Mouse (Mus musculus): ENCODE results near the gene Adamts2. TPM values are rescaled to one million over a fixed set of nuclear protein-coding genes. Genes with fewer than 3 reads are reported as not detected.

Gene Adamts2
- polyA plus RNA-seq, 1 experiment from 2014 or later: 1.8 TPM

- no peaks in the 10 kb centered on the region for H3K27me3 ChIP-seq (ENCODE audit: control insufficient read depth, insufficient read depth, low read length)
- no peaks in the 10 kb centered on the region for H3K36me3 ChIP-seq (ENCODE audit: control insufficient read depth, insufficient read depth, low read length)
- ATAC-seq (ENCODE audit: low FRiP score) (no peak), DNase-seq (ENCODE audit: low spot score) (no peak)
- 0 out of 2 replicates have a peak, but pooled peaks cover 2% of the 10 kb centered on the region for H3K4me1 ChIP-seq (replicated peaks; ENCODE audit: control insufficient read depth, insufficient read depth, low read length)
- WGBS: 92% methylated on average over 9 of the region's 9 CpGs
- no peak overlapping the region for H3K4me3 ChIP-seq (ENCODE audit: low read depth, low read length)
- H3K9ac ChIP-seq (ENCODE audit: low read depth, low read length): no peak overlapping the region
- no peaks in the 10 kb centered on the region for H3K9me3 ChIP-seq (ENCODE audit: control insufficient read depth, low read length)
- no peak overlapping the region for H3K4me2 ChIP-seq (replicated peaks; ENCODE audit: low read depth, low read length)
- no peak overlapping the region for H3K27ac ChIP-seq (ENCODE audit: low read depth, low read length)
These were observed 52.0 kb downstream of the Adamts2 start for GRCm38 (mm10) chr11:50653746-50654431.

- Histone ChIP-seq H3K9me3 (ENCODE audit: control insufficient read depth, low read length) (no peaks in the 10 kb centered on the region), H3K27me3 (ENCODE audit: control insufficient read depth, insufficient read depth, low read length) (no peaks in the 10 kb centered on the region), H3K4me2 (replicated peaks; ENCODE audit: low read depth, low read length) (no peak overlapping the region), H3K4me3 (ENCODE audit: low read depth, low read length) (no peak overlapping the region), H3K4me1 (replicated peaks; ENCODE audit: control insufficient read depth, insufficient read depth, low read length) (0 out of 2 replicates have a peak, but pooled peaks cover 2% of the 10 kb centered on the region), H3K9ac (ENCODE audit: low read depth, low read length) (no peak overlapping the region), H3K27ac (ENCODE audit: low read depth, low read length) (no peak overlapping the region), H3K36me3 (ENCODE audit: control insufficient read depth, insufficient read depth, low read length) (no peaks in the 10 kb centered on the region)
- DNase-seq (ENCODE audit: low spot score): no peak
- ATAC-seq (ENCODE audit: low FRiP score): no peak
- 81% methylated on average over 6 of the region's 6 CpGs for WGBS
These were observed 56.9 kb downstream of the Adamts2 start for GRCm38 (mm10) chr11:50658826-50659225.

DNA sequence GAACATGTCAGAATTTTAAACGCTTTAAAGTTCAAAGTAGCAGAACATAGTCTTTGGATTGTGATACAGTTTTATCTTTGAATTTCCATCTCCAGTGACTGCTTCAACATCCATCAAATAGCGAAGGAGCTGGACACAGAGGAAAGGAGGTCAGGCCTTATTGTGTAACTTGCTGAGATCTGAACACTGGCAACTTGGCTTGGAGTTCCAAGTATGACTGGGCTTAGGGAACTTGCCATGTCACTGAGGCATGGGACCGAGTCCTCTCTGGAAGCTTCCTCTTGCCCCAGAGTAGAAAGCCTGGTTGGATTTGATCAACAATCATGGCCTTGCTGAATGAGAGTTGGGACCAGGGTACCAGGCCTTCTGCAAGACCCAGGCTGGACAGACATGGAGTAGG is 60.3 kb downstream of the Adamts2 start:
- ATAC-seq (ENCODE audit: low FRiP score) (no peak), DNase-seq (ENCODE audit: low spot score) (no peak)
- no peak overlapping the region for H3K27ac ChIP-seq (ENCODE audit: low read depth, low read length)

GRCm38 (mm10) chr11:50664826-50665225 is 62.9 kb downstream of the Adamts2 start:
- Histone ChIP-seq H3K27ac (ENCODE audit: low read depth, low read length) (no peak overlapping the region), H3K9ac (ENCODE audit: low read depth, low read length) (no peak overlapping the region)

More for the DNA sequence above, 60.3 kb downstream of the Adamts2 start:
- Histone ChIP-seq H3K36me3 (ENCODE audit: control insufficient read depth, insufficient read depth, low read length) (no peaks in the 10 kb centered on the region), H3K4me1 (replicated peaks; ENCODE audit: control insufficient read depth, insufficient read depth, low read length) (no peaks in the 10 kb centered on the region), H3K9ac (ENCODE audit: low read depth, low read length) (no peak overlapping the region), H3K9me3 (ENCODE audit: control insufficient read depth, low read length) (no peaks in the 10 kb centered on the region), H3K4me2 (replicated peaks; ENCODE audit: low read depth, low read length) (no peak overlapping the region), H3K27me3 (ENCODE audit: control insufficient read depth, insufficient read depth, low read length) (no peaks in the 10 kb centered on the region), H3K4me3 (ENCODE audit: low read depth, low read length) (no peak overlapping the region)
- WGBS: 87% methylated on average over 3 of the region's 3 CpGs

GRCm38 (mm10) chr11:50669542-50670362 is 67.9 kb downstream of the Adamts2 start:
- Histone ChIP-seq H3K27ac (ENCODE audit: low read depth, low read length) (no peak overlapping the region), H3K4me2 (replicated peaks; ENCODE audit: low read depth, low read length) (no peak overlapping the region), H3K4me3 (ENCODE audit: low read depth, low read length) (no peak overlapping the region), H3K4me1 (replicated peaks; ENCODE audit: control insufficient read depth, insufficient read depth, low read length) (no peaks in the 10 kb centered on the region), H3K27me3 (ENCODE audit: control insufficient read depth, insufficient read depth, low read length) (no peaks in the 10 kb centered on the region), H3K9ac (ENCODE audit: low read depth, low read length) (no peak overlapping the region), H3K9me3 (ENCODE audit: control insufficient read depth, low read length) (no peaks in the 10 kb centered on the region), H3K36me3 (ENCODE audit: control insufficient read depth, insufficient read depth, low read length) (no peaks in the 10 kb centered on the region)
- DNase-seq (ENCODE audit: low spot score): no peak
- no peak for ATAC-seq (ENCODE audit: low FRiP score)
- 80% methylated on average over 9 of the region's 9 CpGs for WGBS

More at GRCm38 (mm10) chr11:50664826-50665225, 62.9 kb downstream of the Adamts2 start:
- Histone ChIP-seq H3K4me1 (replicated peaks; ENCODE audit: control insufficient read depth, insufficient read depth, low read length) (no peaks in the 10 kb centered on the region), H3K9me3 (ENCODE audit: control insufficient read depth, low read length) (no peaks in the 10 kb centered on the region), H3K4me2 (replicated peaks; ENCODE audit: low read depth, low read length) (no peak overlapping the region), H3K36me3 (ENCODE audit: control insufficient read depth, insufficient read depth, low read length) (no peaks in the 10 kb centered on the region), H3K4me3 (ENCODE audit: low read depth, low read length) (no peak overlapping the region), H3K27me3 (ENCODE audit: control insufficient read depth, insufficient read depth, low read length) (no peaks in the 10 kb centered on the region)
- WGBS: 86% methylated on average over 4 of the region's 4 CpGs
- DNase-seq (ENCODE audit: low spot score): no peak
- no peak for ATAC-seq (ENCODE audit: low FRiP score)

- H3K9ac ChIP-seq (ENCODE audit: low read depth, low read length): no peak overlapping the region
- no peak overlapping the region for H3K4me2 ChIP-seq (replicated peaks; ENCODE audit: low read depth, low read length)
- WGBS: 81% methylated on average over 5 of the region's 5 CpGs
- H3K4me1 ChIP-seq (replicated peaks; ENCODE audit: control insufficient read depth, insufficient read depth, low read length): no peaks in the 10 kb centered on the region
- no peaks in the 10 kb centered on the region for H3K9me3 ChIP-seq (ENCODE audit: control insufficient read depth, low read length)
- no peaks in the 10 kb centered on the region for H3K36me3 ChIP-seq (ENCODE audit: control insufficient read depth, insufficient read depth, low read length)
- no peaks in the 10 kb centered on the region for H3K27me3 ChIP-seq (ENCODE audit: control insufficient read depth, insufficient read depth, low read length)
- no peak overlapping the region for H3K27ac ChIP-seq (ENCODE audit: low read depth, low read length)
- no peak overlapping the region for H3K4me3 ChIP-seq (ENCODE audit: low read depth, low read length)
- DNase-seq (ENCODE audit: low spot score) (no peak), ATAC-seq (ENCODE audit: low FRiP score) (no peak)
These were observed 68.5 kb downstream of the Adamts2 start for GRCm38 (mm10) chr11:50670363-50670725.

GRCm38 (mm10) chr11:50670881-50671280 is 69.0 kb downstream of the Adamts2 start:
- Histone ChIP-seq H3K36me3 (ENCODE audit: control insufficient read depth, insufficient read depth, low read length) (no peaks in the 10 kb centered on the region), H3K9ac (ENCODE audit: low read depth, low read length) (no peak overlapping the region), H3K4me1 (replicated peaks; ENCODE audit: control insufficient read depth, insufficient read depth, low read length) (no peaks in the 10 kb centered on the region), H3K4me2 (replicated peaks; ENCODE audit: low read depth, low read length) (no peak overlapping the region), H3K9me3 (ENCODE audit: control insufficient read depth, low read length) (no peaks in the 10 kb centered on the region), H3K27ac (ENCODE audit: low read depth, low read length) (no peak overlapping the region), H3K27me3 (ENCODE audit: control insufficient read depth, insufficient read depth, low read length) (no peaks in the 10 kb centered on the region), H3K4me3 (ENCODE audit: low read depth, low read length) (no peak overlapping the region)
- 100% methylated on average over 1 of the region's 1 CpGs for WGBS
- ATAC-seq (ENCODE audit: low FRiP score): no peak
- DNase-seq (ENCODE audit: low spot score): no peak

DNA sequence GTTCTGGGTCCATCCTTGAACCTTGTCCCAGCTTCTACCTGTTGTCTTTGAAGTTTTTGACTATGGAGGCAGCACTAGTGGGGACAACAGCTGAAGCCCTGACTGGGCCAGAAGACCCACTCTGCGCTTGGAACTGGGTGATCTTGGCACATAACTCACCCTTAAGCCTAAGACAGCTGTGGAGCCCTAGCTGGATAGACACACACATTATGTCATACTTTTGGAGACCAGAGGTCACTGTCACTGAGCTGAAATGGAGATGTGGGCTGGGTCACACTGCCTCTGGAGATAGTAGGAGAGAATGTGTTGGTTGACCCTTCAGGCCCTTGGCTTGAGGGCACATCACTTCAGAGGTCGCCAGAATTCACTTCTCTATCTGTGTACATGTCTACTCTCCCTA is 69.5 kb downstream of the Adamts2 start:
- WGBS: 84% methylated on average over 2 of the region's 2 CpGs
- no peak overlapping the region for H3K4me2 ChIP-seq (replicated peaks; ENCODE audit: low read depth, low read length)
- H3K36me3 ChIP-seq (ENCODE audit: control insufficient read depth, insufficient read depth, low read length): no peaks in the 10 kb centered on the region

More for the DNA sequence above, 69.5 kb downstream of the Adamts2 start:
- H3K27me3 ChIP-seq (ENCODE audit: control insufficient read depth, insufficient read depth, low read length): no peaks in the 10 kb centered on the region
- DNase-seq (ENCODE audit: low spot score): no peak
- no peaks in the 10 kb centered on the region for H3K4me1 ChIP-seq (replicated peaks; ENCODE audit: control insufficient read depth, insufficient read depth, low read length)
- no peak for ATAC-seq (ENCODE audit: low FRiP score)
- no peak overlapping the region for H3K4me3 ChIP-seq (ENCODE audit: low read depth, low read length)
- H3K9ac ChIP-seq (ENCODE audit: low read depth, low read length): no peak overlapping the region
- H3K9me3 ChIP-seq (ENCODE audit: control insufficient read depth, low read length): no peaks in the 10 kb centered on the region
- H3K27ac ChIP-seq (ENCODE audit: low read depth, low read length): no peak overlapping the region

Data from hindbrain, embryonic 11.5 days (tissue).